Mouse (Mus musculus) heart, adult 2 months (tissue): ENCODE measurements around the gene Olfml2b.

ENCODE experiments used
- CTCF ChIP-seq: fragments of 200-600 bp; IDR thresholded peaks from 2 replicates; pipeline ENCODE4 v1.8.1; 2022; ENCODE audit warnings: antibody characterized with exemption, mild to moderate bottlenecking, moderate library complexity
- EP300 ChIP-seq: fragments of 200-500 bp; IDR thresholded peaks from 2 replicates; pipeline ENCODE4 v1.6.1; 2011; ENCODE audit warnings: low read depth, low read length, control low read depth; ENCODE audit not compliant: insufficient read depth
- POLR2A ChIP-seq: fragments of 200-500 bp; IDR thresholded peaks from 2 replicates; pipeline ENCODE4 v1.6.1; 2011; ENCODE audit warnings: mild to moderate bottlenecking, low read depth, low read length, control low read depth; ENCODE audit not compliant: insufficient read depth

GRCm38 (mm10) chr1:170647381-170647780 lies 3.0 kb downstream of the Olfml2b start:
- TF ChIP-seq CTCF, result no peak
- no peak for TF ChIP-seq POLR2A
- TF ChIP-seq EP300, result no peak
